Comparison of ENCODE assay signal across 27 mouse cellular contexts in genomic region chr17:11411414-11411813, GRCm38 (mm10).
DNase-seq lines count a peak whose midpoint lies in the region; ATAC-seq and TF ChIP-seq lines count a peak whose summit lies in the region.
"Had no signal": no experiment of that assay in that cellular context is flagged by ENCODE, and none has a peak within 500 bp of the region (broad histone marks: within the 10 kb centered on the region; RNA-seq: fewer than 3 reads in every experiment).

No protein-coding gene starts in this region.

- H3K4me2 ChIP-seq in lung, embryonic 14.5 days, result no peak overlapping the region
- H3K4me2 ChIP-seq in midbrain, embryonic 14.5 days (ENCODE audit: low read length), result no peak overlapping the region
- H3K4me2 ChIP-seq in midbrain, embryonic 16.5 days (ENCODE audit: low read length), result no peak overlapping the region
- H3K4me2 ChIP-seq: embryonic facial prominence, embryonic 12.5 days; embryonic facial prominence, embryonic 15.5 days; heart, embryonic 12.5 days; heart, embryonic 15.5 days; hindbrain, embryonic 13.5 days had no signal

- H3K27ac ChIP-seq in lung, embryonic 14.5 days (ENCODE audit: low read depth), result no peak overlapping the region
- no peak overlapping the region for H3K27ac ChIP-seq in midbrain, embryonic 14.5 days (replicated peaks; ENCODE audit: low read depth, low read length)
- no peak overlapping the region for H3K27ac ChIP-seq in midbrain, embryonic 16.5 days (ENCODE audit: low read length)
- H3K27ac ChIP-seq: embryonic facial prominence, embryonic 12.5 days; embryonic facial prominence, embryonic 15.5 days; heart, embryonic 15.5 days; hindbrain, embryonic 10.5 days; hindbrain, embryonic 13.5 days had no signal

- TF ChIP-seq CTCF in lung, embryonic 14.5 days (IDR thresholded peaks at IDR 0.05; ENCODE audit: low read depth), result no peak
- TF ChIP-seq CTCF in brain, embryonic 14.5 days (IDR thresholded peaks at IDR 0.05; ENCODE audit: borderline replicate concordance, extremely low read depth, insufficient read depth, insufficient read length), result no peak

- no peaks in the 10 kb centered on the region for H3K4me1 ChIP-seq in lung, embryonic 14.5 days (ENCODE audit: insufficient read depth)
- H3K4me1 ChIP-seq in midbrain, embryonic 14.5 days (ENCODE audit: control insufficient read depth, insufficient read depth, low read length), result no peaks in the 10 kb centered on the region
- H3K4me1 ChIP-seq in midbrain, embryonic 16.5 days (ENCODE audit: control insufficient read depth, insufficient read depth, low read length), result no peaks in the 10 kb centered on the region
- H3K4me1 ChIP-seq: embryonic facial prominence, embryonic 12.5 days; embryonic facial prominence, embryonic 15.5 days; hindbrain, embryonic 13.5 days had no signal

- H3K9me3 ChIP-seq in lung, embryonic 14.5 days (ENCODE audit: low read depth, low read length), result no peaks in the 10 kb centered on the region
- H3K9me3 ChIP-seq in midbrain, embryonic 14.5 days (ENCODE audit: control insufficient read depth, low read length), result no peaks in the 10 kb centered on the region
- H3K9me3 ChIP-seq in midbrain, embryonic 16.5 days (replicated peaks; ENCODE audit: control insufficient read depth, low read length, poor library complexity, severe bottlenecking), result no peaks in the 10 kb centered on the region
- H3K9me3 ChIP-seq: embryonic facial prominence, embryonic 12.5 days; embryonic facial prominence, embryonic 15.5 days; G1E; heart, embryonic 12.5 days; heart, embryonic 15.5 days; hindbrain, embryonic 10.5 days; hindbrain, embryonic 13.5 days had no signal

- ATAC-seq in lung, embryonic 14.5 days (ENCODE audit: insufficient read depth), result no peak
- ATAC-seq in midbrain, embryonic 14.5 days (ENCODE audit: low FRiP score, low TSS enrichment), result peak; percentile 34; the same call in 1 of the 2 replicates
- no peak for ATAC-seq in midbrain, embryonic 16.5 days
- ATAC-seq: forebrain, embryonic 14.5 days; forebrain, postnatal 0 days; hindbrain, embryonic 16.5 days had no signal

- H3K9ac ChIP-seq in lung, embryonic 14.5 days, result no peak overlapping the region
- H3K9ac ChIP-seq in midbrain, embryonic 14.5 days (replicated peaks; ENCODE audit: low read length), result no peak overlapping the region
- H3K9ac ChIP-seq in midbrain, embryonic 16.5 days (ENCODE audit: low read depth, low read length), result no peak overlapping the region
- H3K9ac ChIP-seq: embryonic facial prominence, embryonic 12.5 days; embryonic facial prominence, embryonic 15.5 days; forebrain, postnatal 0 days; heart, embryonic 12.5 days; heart, embryonic 15.5 days; hindbrain, embryonic 13.5 days had no signal

- H3K4me3 ChIP-seq in lung, embryonic 14.5 days (ENCODE audit: low read depth, low read length), result no peak overlapping the region
- no peak overlapping the region for H3K4me3 ChIP-seq in midbrain, embryonic 14.5 days (replicated peaks; ENCODE audit: low read depth, low read length)
- no peak overlapping the region for H3K4me3 ChIP-seq in midbrain, embryonic 16.5 days (ENCODE audit: low read depth, low read length)
- H3K4me3 ChIP-seq: embryonic facial prominence, embryonic 12.5 days; embryonic facial prominence, embryonic 15.5 days; heart, embryonic 12.5 days; heart, embryonic 15.5 days; hindbrain, embryonic 10.5 days; hindbrain, embryonic 13.5 days had no signal

- H3K36me3 ChIP-seq in lung, embryonic 14.5 days (ENCODE audit: insufficient read depth), result no peaks in the 10 kb centered on the region
- no peaks in the 10 kb centered on the region for H3K36me3 ChIP-seq in midbrain, embryonic 14.5 days (ENCODE audit: control insufficient read depth, insufficient read depth, low read length)
- H3K36me3 ChIP-seq in midbrain, embryonic 16.5 days (ENCODE audit: control insufficient read depth, insufficient read depth, low read length), result no peaks in the 10 kb centered on the region
- H3K36me3 ChIP-seq: embryonic facial prominence, embryonic 12.5 days; embryonic facial prominence, embryonic 15.5 days; G1E; heart, embryonic 12.5 days; heart, embryonic 15.5 days; hindbrain, embryonic 10.5 days; hindbrain, embryonic 13.5 days had no signal

- DNase-seq in lung, embryonic 14.5 days, result peak; percentile 6
- no peak for DNase-seq in lung, adult 18-20 months
- peak; percentile 61 for DNase-seq in midbrain, embryonic 14.5 days
- peak; percentile 54 for DNase-seq in brain, embryonic 14.5 days (ENCODE audit: low read depth)
- no peak for DNase-seq in frontal cortex, adult 2 months (ENCODE audit: extremely low spot score in 1 of 2, low spot score in 1 of 2)
- DNase-seq: adrenal gland, adult 2 months; adrenal gland, postnatal 14 days; B cell, adult 2 months; cerebellum, adult 2 months; cerebellum, adult 9-11 months; cerebellum, postnatal 25 days; forebrain, postnatal 0 days; gastrocnemius, postnatal 25 days; heart, adult 18-20 months; heart, postnatal 10 days; heart, postnatal 36 days had no signal

- no peaks in the 10 kb centered on the region for H3K27me3 ChIP-seq in lung, embryonic 14.5 days (ENCODE audit: insufficient read depth, low read length)
- no peaks in the 10 kb centered on the region for H3K27me3 ChIP-seq in midbrain, embryonic 14.5 days (ENCODE audit: control insufficient read depth, insufficient read depth, low read length)
- no peaks in the 10 kb centered on the region for H3K27me3 ChIP-seq in midbrain, embryonic 16.5 days (ENCODE audit: control insufficient read depth, insufficient read depth, low read depth, low read length)
- H3K27me3 ChIP-seq: CH12.LX; embryonic facial prominence, embryonic 12.5 days; embryonic facial prominence, embryonic 15.5 days; heart, embryonic 12.5 days; heart, embryonic 15.5 days; hindbrain, embryonic 13.5 days had no signal

- WGBS in lung, embryonic 14.5 days, result 31% methylated on average over 10 of the region's 10 CpGs
- 49% methylated on average over 10 of the region's 10 CpGs for WGBS in midbrain, embryonic 14.5 days
- 61% methylated on average over 10 of the region's 10 CpGs for WGBS in midbrain, embryonic 16.5 days

- TF ChIP-seq POLR2A in brain, embryonic 14.5 days (IDR thresholded peaks at IDR 0.05; ENCODE audit: borderline replicate concordance, extremely low read depth, insufficient read depth, insufficient read length, poor library complexity, severe bottlenecking), result no peak

Comparison
In these comparisons a context has a peak if more than half of its experiments do, and no peak if none do; other contexts are left out.
1. DNase-seq: peak in lung, embryonic 14.5 days (single experiment), midbrain, embryonic 14.5 days (single experiment) and brain, embryonic 14.5 days (single experiment); none in lung, adult 18-20 months (0 of 2) and frontal cortex, adult 2 months (0 of 2).